Comparison of ENCODE assay signal across 18 mouse cellular contexts in the genomic region with DNA sequence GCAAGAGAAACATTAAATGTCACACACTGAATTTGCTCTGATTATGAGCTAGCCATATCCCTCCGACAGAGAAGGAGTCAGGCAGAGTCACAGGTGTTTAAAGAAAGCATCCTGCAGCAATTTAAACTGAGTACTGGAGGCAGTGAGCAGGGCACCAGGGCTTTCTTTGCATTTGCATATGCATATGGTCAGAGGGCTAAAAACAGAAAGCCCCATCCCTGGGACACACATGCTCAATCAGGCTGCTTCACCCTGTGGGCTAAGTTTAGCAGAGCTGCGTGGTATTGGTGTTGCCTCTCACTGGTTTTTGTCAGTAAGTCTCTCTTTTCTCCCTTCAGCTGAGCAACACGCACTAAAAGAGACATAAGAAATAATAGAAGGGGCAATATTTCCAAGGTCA.
A peak's percentile ranks its signal among the peaks of the same experiment; 100 is the strongest.
DNase-seq lines count a peak whose midpoint lies in the region; ATAC-seq and TF ChIP-seq lines count a peak whose summit lies in the region.
"Had no signal": no experiment of that assay in that cellular context is flagged by ENCODE, and none has a peak within 500 bp of the region (broad histone marks: within the 10 kb centered on the region; RNA-seq: fewer than 3 reads in every experiment).

No protein-coding gene starts in this region.

- no peak for TF ChIP-seq CTCF in CH12.LX (conservative IDR thresholded peaks at IDR 0.05 in 1 of 2, IDR thresholded peaks at IDR 0.05 in 1 of 2; ENCODE audit: low read depth in 2 of 2, low read length in 2 of 2)

- TF ChIP-seq POLR2A in CH12.LX (IDR thresholded peaks at IDR 0.05; ENCODE audit: low read depth, low read length): no peak

- no peaks in the 10 kb centered on the region for H3K79me2 ChIP-seq in CH12.LX (replicated peaks; ENCODE audit: control insufficient read depth, extremely low read depth, insufficient read depth, poor library complexity, severe bottlenecking)

- in situ Hi-C loops in CH12.LX (cut with MboI; ENCODE audit: low pct_ligation_motif_present, low pct_unique_long_range_greater_than_20kb, low sequenced_read_pairs): no loop called here

- peaks cover 0 to 7% of the 10 kb centered on the region in 2 experiments; a peak in 1 of 4 replicates for H3K4me1 ChIP-seq in CH12.LX (ENCODE audit: control insufficient read depth in 1 of 2, insufficient read depth in 2 of 2)
- no peaks in the 10 kb centered on the region for H3K4me1 ChIP-seq in heart, embryonic 12.5 days (replicated peaks)
- H3K4me1 ChIP-seq: embryonic facial prominence, embryonic 12.5 days; hindbrain, embryonic 12.5 days had no signal

- no peak overlapping the region for H3K27ac ChIP-seq in CH12.LX (ENCODE audit: insufficient read depth, low read depth)
- H3K27ac ChIP-seq in heart, embryonic 12.5 days (ENCODE audit: poor library complexity, severe bottlenecking): no peak overlapping the region
- H3K27ac ChIP-seq: embryonic facial prominence, embryonic 12.5 days; hindbrain, embryonic 12.5 days; limb, embryonic 12.5 days; liver, embryonic 14.5 days; midbrain, embryonic 13.5 days had no signal

- intact Hi-C loops in gastrocnemius, postnatal 14 days (cut with DNase I; ENCODE audit: low total_unique reads): loop anchor here (10.0 kb wide), 3 partner anchors 875 to 1185 kb away; a partner anchor contains a TSS

- no peak for TF ChIP-seq RAD21 in CH12.LX (IDR thresholded peaks at IDR 0.05; ENCODE audit: low read depth, low read length)

- H3K4me2 ChIP-seq in CH12.LX (ENCODE audit: insufficient read depth, low read depth, poor library complexity, severe bottlenecking): no peak overlapping the region
- no peak overlapping the region for H3K4me2 ChIP-seq in heart, embryonic 12.5 days
- H3K4me2 ChIP-seq: embryonic facial prominence, embryonic 12.5 days; hindbrain, embryonic 12.5 days; limb, embryonic 12.5 days; midbrain, embryonic 13.5 days had no signal

- H3K9ac ChIP-seq in CH12.LX (ENCODE audit: insufficient read depth, low read depth): no peak overlapping the region
- no peak overlapping the region for H3K9ac ChIP-seq in heart, embryonic 12.5 days
- H3K9ac ChIP-seq: embryonic facial prominence, embryonic 12.5 days; hindbrain, embryonic 12.5 days; limb, embryonic 12.5 days; liver, embryonic 14.5 days; midbrain, embryonic 13.5 days had no signal

- no peaks in the 10 kb centered on the region for H3K9me3 ChIP-seq in CH12.LX (replicated peaks; ENCODE audit: low read length)
- no peaks in the 10 kb centered on the region for H3K9me3 ChIP-seq in heart, embryonic 12.5 days (replicated peaks)
- H3K9me3 ChIP-seq: embryonic facial prominence, embryonic 12.5 days; G1E; hindbrain, embryonic 12.5 days; limb, embryonic 12.5 days; midbrain, embryonic 13.5 days had no signal

- no peak for TF ChIP-seq EP300 in CH12.LX (IDR thresholded peaks at IDR 0.05; ENCODE audit: low read length)

- DNase-seq in layer of hippocampus, postnatal 14 days (ENCODE audit: low spot score in 2 of 2): peak; percentile 4
- DNase-seq in layer of hippocampus, postnatal 36 days: no peak
- DNase-seq in CH12.LX (ENCODE audit: extremely low read depth): peak; percentile 36
- peak; percentile 59 for DNase-seq in cerebellum, adult 11-12 months
- peak; percentile 60 to 64 for DNase-seq in cerebellum, postnatal 25 days
- no peak for DNase-seq in gastrocnemius, postnatal 14 days
- DNase-seq: gastrocnemius, postnatal 25 days; heart, postnatal 10 days; kidney, adult 9 months had no signal

- ATAC-seq in heart, embryonic 12.5 days (ENCODE audit: insufficient number of reproducible peaks, low FRiP score): no peak
- ATAC-seq: forebrain, embryonic 16.5 days; inflammation-experienced regulatory T-cells, adult 6 months; midbrain, embryonic 13.5 days had no signal

- 41% methylated on average over 3 of the region's 3 CpGs for WGBS in heart, embryonic 12.5 days

- H3K36me3 ChIP-seq in CH12.LX (replicated peaks in 1 of 2; ENCODE audit: control insufficient read depth in 1 of 2, insufficient read depth in 1 of 2, low read length in 1 of 2): no peaks in the 10 kb centered on the region
- no peaks in the 10 kb centered on the region for H3K36me3 ChIP-seq in heart, embryonic 12.5 days
- H3K36me3 ChIP-seq: embryonic facial prominence, embryonic 12.5 days; G1E; hindbrain, embryonic 12.5 days; limb, embryonic 12.5 days; midbrain, embryonic 13.5 days had no signal

- no peak overlapping the region for H3K4me3 ChIP-seq in CH12.LX (replicated peaks in 1 of 3; ENCODE audit: low read depth in 2 of 3, low read length in 2 of 3, poor library complexity in 1 of 3)
- no peak overlapping the region for H3K4me3 ChIP-seq in heart, embryonic 12.5 days
- H3K4me3 ChIP-seq: embryonic facial prominence, embryonic 12.5 days; hindbrain, embryonic 12.5 days; limb, embryonic 12.5 days; midbrain, embryonic 13.5 days had no signal

- dilution Hi-C loops in CH12.LX (cut with MboI; ENCODE audit: extremely low pct_ligation_motif_present, extremely low pct_unique_long_range_greater_than_20kb, low sequenced_read_pairs): no loop called here

- H3K27me3 ChIP-seq in CH12.LX (replicated peaks): no peaks in the 10 kb centered on the region
- 0 out of 2 replicates have a peak, but pooled peaks cover 2% of the 10 kb centered on the region for H3K27me3 ChIP-seq in heart, embryonic 12.5 days (replicated peaks)
- H3K27me3 ChIP-seq: embryonic facial prominence, embryonic 12.5 days; hindbrain, embryonic 12.5 days had no signal

TF ChIP-seq in CH12.LX, 34 proteins besides CTCF, POLR2A, EP300 and RAD21:
- TF ChIP-seq MAFK (IDR thresholded peaks at IDR 0.05; ENCODE audit: insufficient replicate concordance, low read length): no peak
- TF ChIP-seq SIN3A (IDR thresholded peaks at IDR 0.05; ENCODE audit: low read length): no peak
- no peak for TF ChIP-seq CHD1 (IDR thresholded peaks at IDR 0.05; ENCODE audit: low read depth, low read length)
- TF ChIP-seq TBP (conservative IDR thresholded peaks at IDR 0.05; ENCODE audit: low read depth, low read length): no peak
- no peak for TF ChIP-seq MEF2A (IDR thresholded peaks at IDR 0.05; ENCODE audit: borderline replicate concordance, low read depth, low read length)
- no peak for TF ChIP-seq POLR2AphosphoS2 (IDR thresholded peaks at IDR 0.05; ENCODE audit: low read depth, low read length)
- no peak for TF ChIP-seq ZMIZ1 (IDR thresholded peaks at IDR 0.05; ENCODE audit: low read depth, low read length)
- TF ChIP-seq KAT2A (IDR thresholded peaks at IDR 0.05; ENCODE audit: insufficient replicate concordance, low read length): no peak
- TF ChIP-seq MXI1 (IDR thresholded peaks at IDR 0.05; ENCODE audit: low read depth, low read length): no peak
- TF ChIP-seq NELFE (IDR thresholded peaks at IDR 0.05; ENCODE audit: low read depth, low read length): no peak
- TF ChIP-seq TCF12 (IDR thresholded peaks at IDR 0.05; ENCODE audit: low read depth, low read length): no peak
- no peak for TF ChIP-seq CHD2 (IDR thresholded peaks at IDR 0.05; ENCODE audit: low read length)
- no peak for TF ChIP-seq MAZ (IDR thresholded peaks at IDR 0.05; ENCODE audit: low read depth, low read length)
- no peak for TF ChIP-seq ZNF384 (IDR thresholded peaks at IDR 0.05; ENCODE audit: low read depth, low read length)

Comparison
In these comparisons a context has a peak if more than half of its experiments do, and no peak if none do; other contexts are left out.
1. DNase-seq: peak in layer of hippocampus, postnatal 14 days (2 of 2), CH12.LX (single experiment), cerebellum, adult 11-12 months (single experiment) and cerebellum, postnatal 25 days (2 of 2); none in layer of hippocampus, postnatal 36 days (0 of 2) and gastrocnemius, postnatal 14 days (single experiment).